Mouse (Mus musculus): ENCODE measurements at regions not wholly inside any gene's neighbourhood (a gene's known extent, or its start where the extent isn't known, plus 50 kb on each side); places are given as distances from the start of the nearest gene placed in this dataset.

GRCm38 (mm10) chr8:82469824-82470223 lies 66.8 kb upstream of the Il15 start:
- Histone ChIP-seq H3K9me3 (no peaks in the 10 kb centered on the region), H3K27ac (replicated peaks) (no peak overlapping the region)

GRCm38 (mm10) chr8:82462841-82463240 lies 59.8 kb upstream of the Il15 start:
- no peaks in the 10 kb centered on the region for H3K27me3 ChIP-seq
- H3K27ac ChIP-seq (replicated peaks), result no peak overlapping the region
- H3K36me3 ChIP-seq, result no peaks in the 10 kb centered on the region
- ATAC-seq (replicated peaks), result no peak
- no peaks in the 10 kb centered on the region for H3K4me1 ChIP-seq
- H3K9me3 ChIP-seq, result no peaks in the 10 kb centered on the region
- no peak overlapping the region for H3K4me2 ChIP-seq (replicated peaks)
- no peak overlapping the region for H3K9ac ChIP-seq (replicated peaks)
- H3K4me3 ChIP-seq, result no peak overlapping the region

More at GRCm38 (mm10) chr8:82469824-82470223, 66.8 kb upstream of the Il15 start:
- Histone ChIP-seq H3K9ac (replicated peaks) (no peak overlapping the region), H3K4me2 (replicated peaks) (no peak overlapping the region), H3K4me1 (no peaks in the 10 kb centered on the region), H3K36me3 (no peaks in the 10 kb centered on the region), H3K27me3 (no peaks in the 10 kb centered on the region), H3K4me3 (no peak overlapping the region)
- no peak for ATAC-seq (replicated peaks)

GRCm38 (mm10) chr8:82459007-82459406 lies 56.0 kb upstream of the Il15 start:
- no peak for ATAC-seq (replicated peaks)
- H3K36me3 ChIP-seq, result no peaks in the 10 kb centered on the region
- H3K4me1 ChIP-seq, result no peaks in the 10 kb centered on the region
- H3K9me3 ChIP-seq, result no peaks in the 10 kb centered on the region
- H3K9ac ChIP-seq (replicated peaks), result no peak overlapping the region
- H3K4me2 ChIP-seq (replicated peaks), result no peak overlapping the region
- no peaks in the 10 kb centered on the region for H3K27me3 ChIP-seq
- no peak overlapping the region for H3K27ac ChIP-seq (replicated peaks)
- no peak overlapping the region for H3K4me3 ChIP-seq

- no peaks in the 10 kb centered on the region for H3K36me3 ChIP-seq
- no peak overlapping the region for H3K4me3 ChIP-seq
- no peak for ATAC-seq (replicated peaks)
- no peaks in the 10 kb centered on the region for H3K4me1 ChIP-seq
- H3K27ac ChIP-seq (replicated peaks), result no peak overlapping the region
- no peak overlapping the region for H3K4me2 ChIP-seq (replicated peaks)
- no peaks in the 10 kb centered on the region for H3K27me3 ChIP-seq
- H3K9ac ChIP-seq (replicated peaks), result no peak overlapping the region
- 76% methylated on average over 4 of the region's 4 CpGs for WGBS
- no peaks in the 10 kb centered on the region for H3K9me3 ChIP-seq
Observed at GRCm38 (mm10) chr8:82454056-82454455, 51.0 kb upstream of the Il15 start.
